Mouse (Mus musculus) frontal cortex, postnatal 25 days (tissue): Measurements from ENCODE around the gene 2010111I01Rik.

Experiments
- DNase-seq, 2 experiments: peaks; one replicate each; pipeline ENCODE4 v3.0.0; 2022; ENCODE audit warnings: low spot score in 2 of 2

Gene 2010111I01Rik

DNA sequence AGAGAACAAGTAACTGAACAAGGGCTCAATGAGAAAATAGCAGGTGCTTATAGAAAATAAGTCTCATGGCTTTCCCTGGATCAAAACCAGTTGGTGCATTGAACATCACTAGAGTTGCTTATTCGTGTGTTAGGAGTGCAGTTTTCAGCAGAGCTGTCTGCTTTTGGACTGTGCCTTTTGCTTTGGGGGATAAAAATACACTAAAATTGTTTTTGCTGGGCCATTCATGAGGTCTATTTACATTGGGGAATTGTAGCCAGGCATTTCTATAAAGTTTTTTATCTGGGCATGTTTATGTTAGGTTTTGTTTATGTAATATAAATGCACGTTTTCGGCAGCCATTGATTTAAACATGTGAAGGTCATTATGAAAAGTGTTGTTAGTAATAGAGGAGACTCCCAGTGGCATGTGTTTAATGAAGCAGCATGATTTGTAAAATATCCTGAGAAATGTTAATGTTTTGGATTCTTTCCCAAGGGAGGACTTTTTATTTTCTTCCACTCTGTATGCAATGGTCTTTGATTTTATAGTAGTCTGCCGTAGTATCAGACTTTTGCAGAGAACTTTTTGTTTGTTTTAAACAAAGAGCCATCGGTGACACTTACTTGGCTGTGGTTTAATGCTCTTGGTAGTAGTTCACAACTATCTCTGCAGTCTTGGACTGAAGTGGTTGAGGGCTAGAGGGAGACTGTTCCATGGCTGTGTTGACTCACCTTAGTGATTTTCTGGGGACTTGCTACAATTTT is 146.8 kb downstream of the 2010111I01Rik start:
- no peak for DNase-seq

DNA sequence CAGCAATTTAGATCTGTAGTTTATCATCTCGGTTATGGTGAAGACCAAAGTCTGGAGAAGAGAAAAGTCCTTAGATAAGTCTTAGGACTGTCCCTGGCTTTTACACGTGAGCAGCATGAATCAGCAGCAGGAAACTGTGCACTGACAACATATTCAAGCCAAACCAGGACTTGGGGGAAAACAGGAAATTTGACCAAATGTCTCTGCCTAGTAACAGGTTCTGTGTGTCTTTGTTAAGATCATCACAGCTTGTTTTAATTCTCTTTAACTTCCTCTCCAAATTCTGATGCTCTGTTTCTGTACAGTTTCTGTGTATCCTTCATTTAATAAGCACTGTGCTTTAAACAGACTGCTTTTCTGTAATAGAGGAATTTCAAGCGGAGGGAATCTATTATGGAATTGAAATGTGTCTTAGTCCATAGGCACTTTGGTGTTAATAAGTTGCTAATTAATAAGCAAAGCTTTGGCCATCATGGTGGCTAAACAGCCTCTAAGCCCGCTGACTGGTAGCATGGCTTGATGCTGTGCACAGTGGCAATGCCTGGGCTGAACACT is 147.4 kb downstream of the 2010111I01Rik start:
- DNase-seq, result no peak

DNA sequence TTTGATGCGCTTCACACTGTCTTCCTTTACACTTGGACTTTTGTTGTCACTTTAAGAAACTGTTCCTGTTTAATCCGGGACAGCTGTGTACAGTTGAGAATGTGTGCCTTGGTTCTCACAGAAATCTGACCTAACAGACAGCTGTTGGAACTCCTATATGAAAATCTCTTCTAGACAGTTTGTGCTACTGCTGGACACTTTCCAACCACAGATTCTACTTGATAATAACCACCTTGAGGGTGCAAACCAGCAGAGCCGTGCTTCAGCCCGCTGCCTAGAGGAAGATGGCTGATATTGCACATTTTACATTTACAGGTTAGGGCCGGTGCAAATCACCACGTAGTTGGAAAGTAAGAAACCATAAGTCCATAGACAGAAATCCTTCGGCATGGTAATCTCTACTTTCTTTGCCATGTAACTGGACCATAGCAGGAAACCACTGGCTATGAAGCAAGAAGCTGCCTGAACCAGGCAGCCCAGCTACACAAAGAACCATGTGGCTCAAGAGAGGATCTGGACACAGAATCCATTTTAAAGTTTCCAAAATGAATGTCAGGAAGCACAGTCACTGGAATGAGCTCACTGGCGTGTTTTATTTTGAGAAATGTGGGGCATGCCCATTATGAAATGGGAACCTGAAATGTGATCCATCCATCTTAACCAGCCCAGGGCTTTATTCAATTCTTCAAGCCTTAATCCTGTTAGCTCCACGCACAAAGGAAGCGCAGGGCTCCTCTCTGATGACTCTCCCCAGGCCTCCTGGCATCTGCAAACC is 148.1 kb downstream of the 2010111I01Rik start:
- DNase-seq, result no peak

DNA sequence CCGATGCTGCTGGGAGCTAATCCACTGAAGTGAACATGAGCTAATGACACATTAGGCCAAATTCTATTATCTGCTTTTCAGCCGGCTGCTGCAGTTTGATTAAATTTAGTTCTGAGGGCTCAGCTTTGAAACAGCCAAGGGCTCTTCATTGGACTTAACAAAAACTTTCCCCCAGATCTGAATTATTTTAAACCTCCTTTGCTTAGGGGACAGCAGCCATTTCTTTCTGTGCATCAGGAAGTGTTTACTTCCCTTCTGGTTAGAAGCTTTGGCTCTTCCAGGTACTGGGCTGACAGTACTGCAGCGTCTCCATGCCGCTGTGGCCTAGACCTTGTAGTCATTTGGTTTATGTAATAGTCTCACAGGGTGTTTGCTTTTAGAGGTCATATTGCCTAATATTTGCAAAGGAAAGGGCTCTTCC is 149.2 kb downstream of the 2010111I01Rik start:
- DNase-seq, result no peak

DNA sequence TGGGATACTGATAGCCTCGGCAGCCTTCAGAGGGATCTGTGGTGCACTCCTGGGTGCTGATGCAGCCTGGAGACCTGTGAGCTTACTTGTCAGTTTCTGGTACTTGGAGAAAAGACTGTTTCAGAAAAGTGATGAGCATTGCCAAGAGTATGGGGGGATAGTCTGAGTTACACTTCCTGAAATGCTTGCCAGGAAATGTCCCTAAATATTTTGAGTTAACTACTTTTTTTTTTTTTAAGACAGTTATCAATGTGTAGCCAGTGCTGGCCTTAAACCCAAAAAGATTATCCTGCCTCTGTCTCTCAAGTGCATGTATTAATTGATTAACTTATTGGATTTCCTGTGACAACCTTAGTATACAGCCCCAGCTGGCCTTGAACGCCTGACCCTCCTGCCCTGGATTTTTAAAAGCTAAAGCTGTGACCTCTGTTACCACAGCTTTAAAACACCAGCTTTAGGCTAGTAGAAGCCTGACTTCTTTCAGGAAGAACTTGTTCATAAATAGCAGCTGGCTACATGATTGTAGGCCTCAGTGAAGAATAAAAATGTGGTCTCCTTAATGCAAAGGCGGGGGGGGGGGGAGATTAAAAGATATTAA is 150.6 kb downstream of the 2010111I01Rik start:
- DNase-seq, result no peak

DNA sequence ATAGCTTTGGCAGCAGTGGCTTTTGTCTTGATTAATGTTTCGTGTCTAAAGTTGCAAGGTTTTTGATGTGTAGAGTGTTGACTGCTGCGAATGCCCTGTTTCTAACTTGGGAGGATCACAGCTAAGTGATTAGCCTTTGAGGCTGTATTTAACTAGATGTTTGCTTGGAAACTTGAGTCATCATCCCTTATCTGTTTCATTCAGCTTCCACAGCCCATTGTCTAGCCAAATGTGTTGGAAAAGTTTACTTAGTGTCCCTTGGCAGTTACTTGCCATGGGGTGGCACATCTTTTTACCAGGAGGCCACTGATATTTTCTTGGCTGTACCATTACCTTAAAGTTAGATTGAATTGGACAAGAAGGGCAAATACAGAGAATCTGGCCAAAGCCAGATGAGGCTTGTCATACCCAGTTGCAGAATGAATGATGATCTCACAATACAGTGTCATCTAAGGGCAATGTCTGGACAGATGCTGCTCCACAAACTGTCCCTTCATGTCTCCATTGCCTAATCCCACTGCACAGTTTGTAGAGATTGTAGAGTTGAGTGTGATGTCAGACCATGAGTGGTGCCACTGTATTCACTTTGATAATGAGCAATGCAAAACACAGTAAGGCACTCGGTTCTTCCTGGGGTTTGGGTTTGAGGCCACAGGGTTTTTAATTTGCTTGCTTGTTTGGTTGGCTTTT is 152.9 kb downstream of the 2010111I01Rik start:
- no peak for DNase-seq

DNA sequence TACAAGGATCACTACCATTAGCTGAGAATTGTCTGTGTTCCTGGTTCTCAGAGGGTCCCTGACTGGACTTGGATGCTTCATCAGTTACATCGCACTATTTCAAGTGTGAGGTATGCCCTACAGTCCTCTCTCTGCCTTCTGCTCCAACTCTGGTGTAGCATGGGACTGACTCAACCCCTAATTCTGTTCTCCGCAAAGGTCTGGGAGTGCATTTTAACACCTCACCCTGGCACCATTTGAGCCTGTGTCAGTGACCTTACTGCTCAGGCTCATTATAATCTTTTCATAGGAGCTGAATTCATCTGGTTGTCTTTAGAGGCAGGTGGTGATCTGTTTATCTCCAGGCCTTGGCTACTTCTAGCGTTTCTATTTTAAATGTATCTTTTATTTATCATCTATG is 154.0 kb downstream of the 2010111I01Rik start:
- DNase-seq, result no peak

DNA sequence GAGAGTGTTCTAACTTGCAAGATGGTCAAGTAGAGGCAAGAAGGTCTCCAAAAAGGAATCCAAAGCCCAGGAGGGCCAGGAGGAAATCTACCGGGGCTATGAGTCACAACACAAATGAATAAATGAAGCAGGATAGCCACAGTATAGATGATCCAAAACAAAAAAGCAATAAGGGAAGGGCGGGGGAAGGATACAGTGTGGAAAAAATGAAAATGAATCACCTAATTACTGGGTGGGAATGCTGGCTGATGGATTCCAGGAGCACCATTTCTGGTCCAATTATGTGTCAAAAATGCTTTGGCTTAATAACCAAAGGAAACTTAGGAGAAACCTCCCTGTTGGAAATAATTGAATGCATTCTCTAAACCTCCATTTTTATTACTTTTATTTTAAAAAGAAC is 155.6 kb downstream of the 2010111I01Rik start:
- DNase-seq, result no peak

DNA sequence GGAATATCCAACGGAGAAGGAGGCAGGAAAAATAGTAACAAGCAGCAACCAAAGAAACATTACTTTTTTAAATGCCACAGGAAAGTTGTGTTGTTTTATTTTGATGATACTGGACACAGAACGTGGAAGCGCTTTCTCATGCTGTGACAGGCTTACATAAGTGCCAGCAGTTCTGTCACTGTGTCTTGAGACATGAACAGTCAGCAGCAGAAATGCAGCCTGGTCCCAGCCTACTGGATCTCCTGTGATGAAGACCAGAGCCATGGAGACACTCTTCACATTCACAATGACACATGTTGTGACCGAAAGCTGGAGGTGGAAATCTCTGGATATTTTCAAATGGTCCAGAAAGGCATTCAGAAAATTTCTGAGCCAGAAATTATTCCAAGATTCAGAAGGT is 157.1 kb downstream of the 2010111I01Rik start:
- no peak for DNase-seq

DNA sequence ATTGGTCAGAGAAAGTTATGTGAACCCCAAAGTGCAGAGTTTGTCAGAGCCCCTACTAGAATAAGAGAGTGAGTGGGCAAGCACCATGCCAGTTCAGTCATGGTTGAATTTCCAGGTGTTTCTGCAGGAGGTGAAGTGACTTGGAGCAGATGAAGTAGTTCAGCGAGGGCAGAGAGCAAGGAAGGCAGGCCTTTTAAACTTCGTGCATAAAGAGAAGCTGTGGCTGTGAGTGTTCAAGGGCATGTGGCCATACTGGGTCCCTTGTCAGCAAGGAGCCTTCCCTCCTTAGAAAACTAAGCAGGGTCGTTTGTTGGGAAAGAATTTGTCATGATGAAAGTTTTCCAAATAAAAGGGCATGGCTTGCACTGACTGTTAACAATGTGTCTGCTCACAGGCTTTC is 161.5 kb downstream of the 2010111I01Rik start:
- DNase-seq, result no peak

DNA sequence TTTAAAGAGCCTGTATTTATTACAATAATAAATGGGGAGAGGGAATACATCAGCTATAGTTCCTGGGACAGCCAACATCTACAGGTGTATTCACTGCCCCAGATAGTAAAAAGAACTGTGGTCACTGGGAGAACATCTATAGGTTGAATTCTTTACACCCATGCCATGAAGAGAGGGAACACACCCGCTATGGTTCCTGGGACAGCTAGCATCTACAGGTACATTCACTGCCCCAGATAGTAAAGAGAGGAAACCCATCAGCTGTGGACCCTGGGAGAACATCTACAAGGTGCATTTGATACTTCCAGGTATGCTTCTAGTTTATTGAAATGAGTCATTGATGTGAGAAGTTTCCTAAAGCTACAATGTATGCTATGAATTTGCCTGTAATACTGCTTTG is 162.8 kb downstream of the 2010111I01Rik start:
- DNase-seq, result no peak

DNA sequence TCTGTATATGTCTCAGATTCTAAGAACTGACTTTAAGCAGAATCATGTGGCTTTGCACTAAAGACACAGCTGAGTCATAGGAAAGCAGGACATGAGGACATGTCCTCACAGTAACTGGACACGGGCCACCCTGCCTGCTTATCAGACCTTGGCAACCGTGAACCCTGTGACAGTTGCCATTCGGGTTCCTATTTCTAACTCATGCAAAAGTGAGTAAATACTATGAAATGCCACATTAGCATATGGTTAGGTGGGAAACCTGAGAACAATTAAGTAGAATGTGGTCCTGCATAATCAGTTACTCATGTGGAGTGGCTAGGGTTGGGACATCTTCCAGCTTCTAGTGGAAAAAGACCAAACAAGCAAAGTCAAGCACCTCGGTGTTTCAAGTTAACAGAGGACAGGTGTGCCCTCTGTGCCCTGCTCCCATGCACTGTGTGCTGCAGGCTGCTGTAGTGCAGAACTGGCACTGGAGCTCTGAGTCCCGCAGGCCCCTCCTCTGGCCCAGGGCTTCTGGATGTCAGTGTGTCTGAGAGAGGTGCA is 170.3 kb downstream of the 2010111I01Rik start:
- DNase-seq, result no peak

DNA sequence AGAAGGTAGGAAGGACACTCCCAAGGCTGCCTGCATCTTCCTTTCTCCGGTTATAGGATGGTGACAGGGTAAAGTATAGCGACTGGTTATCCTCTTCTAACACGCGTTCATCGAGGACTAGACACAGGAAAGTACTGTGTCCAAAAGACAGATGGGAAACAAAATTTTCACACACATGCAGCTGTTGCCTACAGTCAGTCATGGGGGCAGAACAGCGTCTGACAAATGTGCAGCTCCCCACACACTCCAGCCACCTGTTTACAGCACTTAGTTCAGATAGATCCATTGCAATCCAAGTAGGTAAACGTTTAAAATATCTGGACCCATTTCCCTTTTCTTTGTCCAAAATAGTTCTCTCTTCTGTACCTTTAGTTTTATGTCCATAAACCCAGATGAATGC is 171.3 kb downstream of the 2010111I01Rik start:
- DNase-seq, result no peak

DNA sequence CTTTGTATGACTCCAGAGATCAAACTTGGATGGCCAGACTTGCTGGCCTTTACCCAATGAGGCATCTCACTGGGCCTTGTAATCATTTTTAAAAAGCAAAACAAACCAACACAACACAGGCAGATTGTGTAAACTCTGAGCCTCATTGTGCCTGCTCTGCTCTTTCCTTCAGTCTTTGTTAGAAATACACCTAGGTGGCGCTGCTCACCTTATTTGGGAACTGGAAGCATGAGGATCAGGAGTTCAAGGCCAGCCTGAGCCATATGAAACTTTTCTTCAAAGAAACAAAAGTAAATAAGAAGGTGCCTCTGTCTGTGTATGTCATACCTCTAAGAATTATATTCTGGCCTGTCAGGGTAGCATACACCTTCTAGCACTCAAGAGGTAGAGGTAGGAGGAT is 172.1 kb downstream of the 2010111I01Rik start:
- no peak for DNase-seq

DNA sequence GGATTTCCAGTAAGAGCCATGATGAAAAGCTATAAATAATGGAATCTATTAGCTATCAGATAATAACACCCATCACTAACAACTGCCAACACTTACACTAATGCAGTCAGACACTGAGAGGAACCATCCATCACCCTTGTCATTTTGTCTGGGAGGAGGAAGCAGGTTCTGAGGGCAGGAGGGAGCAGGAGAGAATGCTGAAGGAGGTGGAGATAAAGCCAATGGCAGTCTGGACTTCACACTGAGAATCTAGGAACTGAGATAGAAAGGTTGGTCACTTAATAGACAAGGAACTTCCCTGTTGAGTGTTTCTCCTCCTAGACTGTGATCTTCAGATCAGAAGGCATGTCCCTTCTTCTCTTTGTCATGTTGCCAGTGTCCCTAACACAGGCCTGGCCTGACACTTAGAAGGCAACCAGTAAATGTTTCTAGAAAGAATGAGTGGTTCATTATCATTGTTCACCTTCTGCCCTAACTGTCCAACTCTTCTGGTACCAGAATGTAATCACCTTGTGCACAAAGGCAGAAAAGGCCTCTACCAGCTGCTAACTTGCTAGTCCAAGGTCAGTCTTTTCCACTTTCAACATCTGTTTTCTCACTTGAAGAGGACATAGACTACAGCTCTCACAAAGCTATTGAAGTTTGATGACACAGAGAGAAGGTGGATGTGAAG is 173.8 kb downstream of the 2010111I01Rik start:
- peak in 1 of 2 experiments; percentile 1 for DNase-seq

DNA sequence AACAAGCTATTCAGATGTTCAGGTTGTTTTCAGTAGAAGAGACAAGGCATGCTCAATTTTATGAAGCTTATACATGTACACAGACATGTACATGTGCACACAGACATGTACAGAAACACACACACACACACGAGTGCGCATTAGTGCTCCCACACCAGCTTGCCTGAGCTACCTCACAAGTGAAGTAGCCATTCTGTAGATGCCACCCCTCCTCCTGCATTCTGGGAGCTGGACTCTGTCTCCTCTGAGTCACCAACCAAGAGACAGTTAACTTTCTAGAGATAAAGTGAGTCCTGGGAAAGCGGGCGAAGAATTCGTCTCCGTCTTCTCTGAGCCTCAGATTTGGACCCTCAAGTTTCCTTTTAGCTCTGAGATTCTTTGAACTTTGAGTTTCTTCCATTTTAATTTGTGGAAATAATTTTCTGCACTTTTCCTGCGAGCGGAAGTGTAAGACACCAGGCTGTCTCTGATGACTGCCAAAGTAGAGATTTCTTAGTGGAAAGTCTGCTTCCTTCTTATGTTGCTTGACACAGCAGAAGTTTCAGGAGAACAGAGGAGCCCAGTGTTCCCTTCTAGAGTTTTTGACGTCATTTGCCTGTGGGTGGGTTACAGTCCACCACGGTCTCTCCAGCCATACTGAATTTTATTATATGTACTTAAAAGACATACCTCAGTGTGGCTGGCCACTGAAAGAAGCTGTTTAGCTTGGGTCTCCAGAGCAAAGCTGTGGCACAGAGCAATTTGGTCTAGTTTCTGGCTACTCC is 175.0 kb downstream of the 2010111I01Rik start:
- peak in 1 of 2 experiments; percentile 5 for DNase-seq

DNA sequence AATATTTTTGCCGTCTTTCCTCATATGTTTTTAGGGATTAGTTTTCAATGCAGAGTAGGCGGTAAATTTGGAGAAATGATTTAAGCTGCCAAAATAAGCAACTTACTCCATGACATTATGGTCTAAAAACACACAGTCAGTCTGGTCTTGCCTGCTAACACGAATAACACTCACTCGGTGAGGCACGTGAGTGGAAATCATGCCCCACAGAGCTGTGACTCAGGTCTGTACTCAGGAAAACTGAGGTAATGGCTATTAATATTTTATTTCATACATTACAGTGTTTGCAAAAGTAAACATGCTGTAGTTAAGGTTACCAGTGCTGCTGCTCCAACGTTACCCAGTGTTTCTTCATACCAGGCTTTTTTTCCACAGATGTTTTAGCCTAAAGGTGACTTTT is 176.1 kb downstream of the 2010111I01Rik start:
- DNase-seq, result peak in 1 of 2 experiments; percentile 2

DNA sequence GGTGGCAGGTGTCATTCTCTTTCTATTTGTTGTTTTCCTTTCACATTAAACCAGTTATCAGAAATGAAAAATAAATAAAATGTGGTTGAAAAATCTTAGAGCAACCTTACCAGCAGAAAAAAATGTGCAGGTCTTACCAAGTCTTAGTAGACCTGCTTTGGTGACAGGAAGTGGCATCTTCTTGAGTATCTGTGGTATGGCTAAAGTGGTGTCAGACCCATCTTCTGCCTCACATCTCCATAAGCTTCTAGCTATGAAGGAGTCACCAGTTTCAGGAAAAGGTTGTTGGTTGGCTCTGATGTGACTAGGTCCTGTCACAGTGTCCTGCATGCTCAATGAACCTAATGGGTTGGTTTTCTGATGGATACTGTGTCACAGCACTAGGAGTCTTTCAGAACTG is 176.6 kb downstream of the 2010111I01Rik start:
- peak in 1 of 2 experiments; percentile 1 for DNase-seq

DNA sequence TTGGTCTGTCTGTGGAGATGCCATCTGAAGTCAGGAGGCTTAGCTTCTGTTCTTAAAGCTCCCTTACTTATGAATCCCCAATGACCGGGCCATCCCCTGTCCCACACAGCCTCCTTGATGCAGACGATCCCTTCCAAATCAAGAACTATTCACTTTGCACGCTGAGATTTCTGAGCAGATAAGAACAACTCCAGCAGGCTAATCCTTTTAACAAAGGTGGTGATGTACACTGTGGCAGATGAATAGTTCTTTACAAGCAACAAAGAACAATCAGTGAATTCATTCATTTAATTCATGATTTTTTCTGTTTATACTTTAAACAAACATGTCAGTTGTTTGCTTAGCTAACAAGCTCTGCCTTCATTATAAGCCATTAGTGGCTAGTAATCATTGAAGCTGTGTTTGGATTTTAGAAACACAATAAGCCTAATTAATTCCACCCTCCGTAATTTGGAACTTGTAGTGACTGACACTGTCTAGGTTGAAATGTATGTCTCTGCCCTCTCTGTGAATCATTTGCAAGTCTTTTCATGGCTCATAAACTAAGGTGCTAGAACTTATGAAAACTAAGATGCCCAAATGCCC is 182.0 kb downstream of the 2010111I01Rik start:
- peak in 1 of 2 experiments; percentile 3 for DNase-seq

DNA sequence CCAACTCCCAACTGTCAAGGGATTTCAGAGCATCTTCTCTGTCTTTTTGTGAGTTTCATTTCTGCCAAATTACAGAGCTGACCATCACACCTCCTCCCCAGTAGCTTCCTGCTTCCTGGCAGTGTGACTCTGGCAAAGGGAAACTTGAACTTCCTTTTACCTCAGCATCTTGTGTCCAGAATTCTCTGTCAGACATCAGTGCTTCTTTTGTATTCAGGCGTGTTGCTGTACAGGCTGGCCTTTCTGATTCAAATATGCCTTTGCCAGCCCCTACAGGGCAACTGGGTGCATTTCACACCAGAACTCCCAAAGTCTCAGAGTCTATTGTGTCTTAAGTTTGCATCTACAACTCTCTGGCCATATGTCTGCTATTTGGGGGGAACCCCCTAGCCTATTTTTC is 183.5 kb downstream of the 2010111I01Rik start:
- peak in 1 of 2 experiments; percentile 2 for DNase-seq
